Mouse (Mus musculus) liver, postnatal 0 days (tissue): ENCODE results near the gene Hgf. TPM values are rescaled to one million over a fixed set of nuclear protein-coding genes. Genes with fewer than 3 reads are reported as not detected.

Source experiments
- ATAC-seq: fragments of 200-750 bp; cut with Nextera tagmentation; 2 replicates; pipeline ENCODE4 v1.8.0; 2017; ENCODE audit warnings: mild to moderate bottlenecking, moderate library complexity
- DNase-seq: peaks from one replicate; pipeline ENCODE4 v3.0.0-alpha.2; 2016
- H3K27ac ChIP-seq: fragments of 300-500 bp; sonication (generic); 2 replicates; pipeline ENCODE4 v1.5.1; 2014; ENCODE audit warnings: antibody characterized with exemption, moderate library complexity, mild to moderate bottlenecking, low read depth
- H3K27me3 ChIP-seq: fragments of 300-500 bp; sonication (generic); 2 replicates; pipeline ENCODE4 v1.6.1; 2014; ENCODE audit warnings: low read length, control low read depth, mixed read lengths; ENCODE audit not compliant: insufficient read depth
- H3K36me3 ChIP-seq: fragments of 300-500 bp; sonication (generic); replicated peaks from 2 replicates; pipeline ENCODE4 v1.6.1; 2014; ENCODE audit warnings: mild to moderate bottlenecking, control low read depth, low read length, moderate library complexity, mixed read lengths; ENCODE audit not compliant: insufficient read depth
- H3K4me1 ChIP-seq: fragments of 300-500 bp; sonication (generic); 2 replicates; pipeline ENCODE4 v1.6.1; 2014; ENCODE audit warnings: antibody characterized with exemption, mild to moderate bottlenecking, control low read depth; ENCODE audit not compliant: insufficient read depth
- H3K4me2 ChIP-seq: fragments of 300-500 bp; sonication (generic); 2 replicates; pipeline ENCODE4 v1.6.1; 2014; ENCODE audit warnings: low read depth, mild to moderate bottlenecking, low read length, moderate library complexity, mixed read lengths
- H3K4me3 ChIP-seq: fragments of 300-500 bp; sonication (generic); 2 replicates; pipeline ENCODE4 v1.5.1; 2014; ENCODE audit warnings: low read depth, low read length
- H3K9ac ChIP-seq: fragments of 300-500 bp; sonication (generic); replicated peaks from 2 replicates; pipeline ENCODE4 v1.6.1; 2014; ENCODE audit warnings: mild to moderate bottlenecking, moderate library complexity
- H3K9me3 ChIP-seq: fragments of 300-500 bp; sonication (generic); 2 replicates; pipeline ENCODE4 v1.6.1; 2016; ENCODE audit warnings: mild to moderate bottlenecking, control low read depth, low read length, mixed read lengths
- CTCF ChIP-seq: sonication (generic); IDR thresholded peaks from 2 replicates; pipeline ENCODE4 v1.5.1; 2016; ENCODE audit warnings: antibody characterized with exemption, low read depth
- EP300 ChIP-seq: IDR thresholded peaks from 2 replicates; pipeline ENCODE4 v1.6.1; 2016; ENCODE audit warnings: antibody characterized with exemption, low read depth, mild to moderate bottlenecking
- WGBS: fragments of 180-500 bp; shearing (Covaris S2); extraction: QIAGEN DNeasy Blood & Tissue Kit; methylation state at CpG from one replicate; pipeline ENCODE4 v1.1.7; 2014; ENCODE audit not compliant: insufficient replicate concordance; 5-methylcytosine and 5-hydroxymethylcytosine counted together
- polyA plus RNA-seq: library from polyadenylated mRNA; unstranded; fragments of >200 nt; fragmentation: Nextera tagmentation; extraction: Ambion mirVana; gene quantifications from 2 replicates; pipeline ENCODE4 v1.2.1, GENCODE M21; 2015

The Hgf gene
- 3.6 and 5.2 TPM in 2 replicates for polyA plus RNA-seq

DNA sequence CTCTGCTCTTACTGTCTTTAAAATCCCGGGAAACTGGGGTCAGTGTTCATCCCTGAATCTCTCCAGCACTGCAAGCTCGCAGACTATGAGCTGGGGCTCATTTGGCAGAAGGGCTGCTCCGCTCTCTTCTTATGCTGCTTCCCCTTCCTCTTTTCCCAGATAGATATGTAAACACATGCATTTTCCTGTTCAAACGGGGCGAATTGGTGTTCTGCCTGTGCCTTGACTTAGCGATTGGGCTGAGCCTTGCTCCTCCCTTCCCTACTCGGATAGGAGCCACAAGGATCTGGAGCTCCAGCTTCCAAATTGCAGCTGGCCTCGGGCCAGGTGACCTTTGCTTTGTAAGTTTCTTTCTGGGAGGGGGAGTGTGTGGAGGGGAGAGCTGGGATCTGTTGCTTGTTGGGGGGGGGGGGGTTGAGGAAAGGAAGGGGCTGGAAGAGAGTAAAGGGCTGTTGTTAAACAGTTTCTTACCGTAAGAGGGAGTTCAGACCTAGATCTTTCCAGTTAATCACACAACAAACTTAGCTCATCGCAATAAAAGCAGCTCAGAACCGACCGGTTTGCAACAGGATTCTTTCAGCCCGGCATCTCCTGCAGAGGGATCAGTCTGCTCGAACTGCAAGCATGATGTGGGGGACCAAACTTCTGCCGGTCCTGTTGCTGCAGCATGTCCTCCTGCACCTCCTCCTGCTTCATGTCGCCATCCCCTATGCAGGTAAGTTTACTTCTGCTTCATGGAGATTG is at the start of gene Hgf:
Gene Hgf, plus strand, starts transcription at position 192 of the 744 bp plus-strand sequence.
- peak within 1 kb of the TSS; percentile 39 for H3K4me3 ChIP-seq
- ATAC-seq (peak; percentile 55), DNase-seq (peak; percentile 54)
- WGBS = under 1% methylated on average over 16 of the region's 16 CpGs
- no peaks in the 10 kb centered on the region for H3K36me3 ChIP-seq
- H3K4me1 ChIP-seq = no peaks in the 10 kb centered on the region
- peak within 1 kb of the TSS; percentile 23 for H3K9ac ChIP-seq
- H3K27ac ChIP-seq = peak within 1 kb of the TSS; percentile 44
- peak within 1 kb of the TSS; percentile 63 for H3K4me2 ChIP-seq
- 0 out of 2 replicates have a peak, but pooled peaks have one; percentile 7 for TF ChIP-seq CTCF
- 0 out of 2 replicates have a peak, but pooled peaks have one; percentile 7 for TF ChIP-seq EP300
- H3K27me3 ChIP-seq = no peaks in the 10 kb centered on the region
- no peaks in the 10 kb centered on the region for H3K9me3 ChIP-seq

DNA sequence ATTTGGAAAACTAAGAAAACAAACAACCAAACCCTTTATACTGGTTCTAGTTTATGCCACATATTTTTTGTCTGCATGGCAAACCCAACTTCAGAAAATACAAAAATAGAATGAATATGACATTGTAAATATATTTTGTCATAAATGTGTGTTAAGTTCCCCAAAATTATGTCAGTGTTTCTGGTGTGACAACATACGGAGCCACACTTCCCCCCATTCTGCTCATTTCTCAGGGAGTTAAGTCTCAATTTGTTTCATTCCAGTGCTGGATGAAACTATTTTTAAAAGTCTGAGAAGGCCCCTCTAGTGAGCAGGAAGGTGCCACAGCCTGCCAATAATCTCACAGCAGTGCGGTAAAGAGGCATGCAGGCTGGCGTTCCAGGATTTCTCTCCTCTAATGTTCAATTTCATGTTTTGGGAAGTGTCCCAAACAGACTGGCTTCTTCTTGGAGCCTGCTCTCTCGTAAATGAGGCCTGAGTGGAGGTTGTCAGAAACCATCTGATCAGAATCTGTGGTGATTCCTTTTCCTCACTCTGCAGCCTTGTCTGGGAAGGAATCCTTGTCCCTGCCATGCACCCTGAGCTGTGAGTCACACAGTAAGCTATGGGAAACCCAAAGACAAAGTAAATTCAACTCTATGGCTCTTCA is 46.5 kb upstream of the Hgf start:
- DNase-seq = no peak
- TF ChIP-seq CTCF (no peak), EP300 (no peak)
- WGBS = 76% methylated on average over 4 of the region's 4 CpGs

DNA sequence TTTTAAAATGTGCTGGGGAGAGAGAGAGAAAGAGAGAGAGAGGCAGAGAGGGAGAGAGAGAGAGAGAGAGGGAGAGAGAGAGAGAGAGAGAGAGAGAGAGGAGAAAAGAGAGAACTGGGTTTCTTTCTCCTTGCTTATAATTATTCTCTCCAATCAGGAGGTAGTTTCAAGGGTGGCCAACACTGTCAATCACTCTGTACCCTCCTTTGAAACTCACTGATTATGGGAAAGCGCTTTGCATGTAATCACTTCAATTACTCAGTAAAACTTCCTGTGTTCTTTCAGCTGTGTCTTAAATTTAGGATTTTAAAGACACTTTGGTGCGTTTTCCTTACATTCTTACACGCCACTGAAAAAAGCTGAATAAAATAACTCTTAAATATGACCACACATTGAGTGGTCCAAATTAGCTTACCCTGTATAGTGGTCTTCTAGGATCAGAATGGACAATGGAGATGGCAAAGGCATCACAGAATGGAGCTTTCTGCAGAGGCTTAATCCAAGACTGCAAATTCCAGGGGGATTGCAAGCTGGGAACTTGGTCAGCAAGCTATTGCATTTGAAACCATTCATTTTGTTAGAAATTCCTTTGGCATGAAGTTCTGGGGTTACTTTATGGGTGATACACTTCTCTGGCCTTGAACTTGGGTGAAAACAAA is 21.5 kb upstream of the Hgf start:
- H3K4me1 ChIP-seq = no peaks in the 10 kb centered on the region
- no peak for TF ChIP-seq EP300
- TF ChIP-seq CTCF = no peak
- ATAC-seq (no peak), DNase-seq (no peak)
- WGBS = 72% methylated on average over 3 of the region's 3 CpGs
- H3K27ac ChIP-seq = no peak overlapping the region
- no peaks in the 10 kb centered on the region for H3K9me3 ChIP-seq
- no peak overlapping the region for H3K4me2 ChIP-seq
- H3K27me3 ChIP-seq = no peaks in the 10 kb centered on the region
- no peak overlapping the region for H3K9ac ChIP-seq
- H3K4me3 ChIP-seq = no peak overlapping the region
- no peaks in the 10 kb centered on the region for H3K36me3 ChIP-seq

More for the DNA sequence above, 46.5 kb upstream of the Hgf start:
- H3K27me3 ChIP-seq = no peaks in the 10 kb centered on the region
- H3K36me3 ChIP-seq = no peaks in the 10 kb centered on the region
- ATAC-seq = no peak
- H3K27ac ChIP-seq = no peak overlapping the region
- H3K9me3 ChIP-seq = no peaks in the 10 kb centered on the region
- H3K4me3 ChIP-seq = no peak overlapping the region
- H3K4me2 ChIP-seq = no peak overlapping the region
- H3K9ac ChIP-seq = no peak overlapping the region
- no peaks in the 10 kb centered on the region for H3K4me1 ChIP-seq

DNA sequence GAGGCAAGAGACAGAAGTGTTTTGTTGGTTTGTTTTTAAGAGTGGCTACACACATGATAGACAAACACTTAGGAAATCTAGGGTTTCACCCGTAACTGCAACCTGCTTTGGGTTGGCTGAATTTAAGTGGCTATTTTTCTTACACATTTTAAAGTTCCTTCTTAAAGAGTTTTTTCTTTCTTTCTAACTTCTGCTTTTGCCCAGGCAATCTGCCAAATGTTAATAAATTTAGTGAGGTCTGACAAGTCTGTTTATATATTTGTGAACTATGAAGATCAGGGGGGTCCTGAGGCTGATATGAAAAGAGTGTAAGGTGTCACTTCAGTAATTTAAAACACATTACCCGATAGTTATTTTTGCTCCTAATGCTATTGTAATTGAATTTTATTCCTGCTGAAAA is 15.2 kb upstream of the Hgf start:
- no peaks in the 10 kb centered on the region for H3K36me3 ChIP-seq
- H3K9ac ChIP-seq = no peak overlapping the region
- H3K27ac ChIP-seq = no peak overlapping the region
- TF ChIP-seq EP300 (no peak), CTCF (no peak)
- 39% methylated on average over 2 of the region's 2 CpGs for WGBS
- H3K9me3 ChIP-seq = no peaks in the 10 kb centered on the region
- ATAC-seq (no peak), DNase-seq (no peak)
- no peaks in the 10 kb centered on the region; the same call in 1 of the 2 replicates for H3K4me1 ChIP-seq
- no peak overlapping the region for H3K4me2 ChIP-seq
- no peaks in the 10 kb centered on the region for H3K27me3 ChIP-seq
- no peak overlapping the region for H3K4me3 ChIP-seq

DNA sequence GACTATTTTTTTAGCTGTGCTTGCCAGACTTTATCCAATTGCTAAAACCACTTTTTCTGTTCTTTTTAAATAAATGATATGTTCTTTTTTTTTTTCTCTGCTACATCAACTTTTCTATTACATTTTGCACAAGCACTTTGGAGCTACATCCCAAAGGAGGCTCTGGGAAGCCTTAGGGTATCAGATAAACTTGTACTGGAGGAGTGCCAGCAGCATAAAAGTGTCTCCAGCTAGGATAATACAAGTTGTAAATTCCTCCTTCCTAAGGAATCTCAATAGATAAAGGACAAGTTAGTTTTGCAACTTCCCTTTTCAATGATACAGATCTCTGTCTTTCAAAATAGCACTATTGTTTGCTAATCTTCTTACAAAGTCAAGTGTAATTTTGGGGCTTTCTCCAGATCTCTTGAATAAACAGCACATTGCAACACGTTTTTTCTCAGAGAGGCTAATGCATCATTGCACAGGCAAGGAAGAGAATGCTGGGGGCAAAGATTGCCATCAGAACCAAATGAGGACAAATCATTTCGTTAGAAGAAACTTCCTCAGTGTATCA is 11.7 kb upstream of the Hgf start:
- Histone ChIP-seq H3K4me3 (no peak overlapping the region), H3K9ac (no peak overlapping the region), H3K27me3 (no peaks in the 10 kb centered on the region), H3K36me3 (no peaks in the 10 kb centered on the region), H3K9me3 (no peaks in the 10 kb centered on the region), H3K4me1 (no peaks in the 10 kb centered on the region; the same call in 1 of the 2 replicates), H3K27ac (no peak overlapping the region), H3K4me2 (no peak overlapping the region)
- WGBS = 10% methylated on average over 2 of the region's 2 CpGs
- no peak for DNase-seq
- TF ChIP-seq EP300 (no peak), CTCF (no peak)
- no peak for ATAC-seq

DNA sequence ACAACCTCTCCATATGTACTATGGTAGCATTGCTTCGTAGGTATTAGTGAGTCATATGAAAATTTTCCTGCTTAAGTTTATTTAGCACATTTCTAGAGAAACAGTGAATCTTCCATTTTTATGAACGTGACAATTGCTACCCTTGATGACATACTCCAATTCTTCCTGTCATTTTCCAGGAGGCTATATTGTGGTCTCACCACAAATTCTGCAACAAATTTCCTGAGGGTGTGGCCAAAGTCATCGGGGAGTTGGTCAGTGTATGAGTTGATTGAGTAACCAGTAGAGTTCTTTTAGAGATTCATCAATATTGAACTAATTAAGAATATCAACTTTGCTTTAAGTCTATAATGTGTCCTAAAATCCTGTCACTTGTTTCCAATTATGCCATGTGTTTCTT is 5.8 kb upstream of the Hgf start:
- Histone ChIP-seq H3K9me3 (no peaks in the 10 kb centered on the region), H3K4me1 (no peaks in the 10 kb centered on the region), H3K27ac (no peak overlapping the region), H3K9ac (no peak overlapping the region), H3K36me3 (no peaks in the 10 kb centered on the region), H3K27me3 (no peaks in the 10 kb centered on the region), H3K4me3 (no peak overlapping the region), H3K4me2 (no peak overlapping the region)
- ATAC-seq (no peak), DNase-seq (no peak)
- TF ChIP-seq CTCF (no peak), EP300 (no peak)
- 46% methylated on average over 3 of the region's 3 CpGs for WGBS
